Mouse (Mus musculus): ENCODE data around the gene Grip2. TPM values are rescaled to one million over a fixed set of nuclear protein-coding genes. Genes with fewer than 3 reads are reported as not detected.
A peak's percentile ranks its signal among the peaks of the same experiment; 100 is the strongest.

Gene Grip2
- polyA plus RNA-seq, 1 experiment from 2014 or later: 7.8 TPM

- no peak overlapping the region for H3K4me3 ChIP-seq (ENCODE audit: control insufficient read depth in 1 of 2, insufficient read depth in 1 of 2, low read depth in 1 of 2, low read length in 2 of 2)
- no peaks in the 10 kb centered on the region for H3K27me3 ChIP-seq (ENCODE audit: control insufficient read depth, insufficient read depth, low read length)
- WGBS: 74% methylated on average over 9 of the region's 9 CpGs
- no peaks in the 10 kb centered on the region for H3K9me3 ChIP-seq (ENCODE audit: control insufficient read depth, low read length)
- H3K9ac ChIP-seq (ENCODE audit: low read length): no peak overlapping the region
- no peak for ATAC-seq (ENCODE audit: insufficient number of reproducible peaks, insufficient read depth, low FRiP score, low read depth)
- no peak overlapping the region for H3K27ac ChIP-seq (replicated peaks in 1 of 2; ENCODE audit: control insufficient read depth in 1 of 2, insufficient read depth in 1 of 2, low read depth in 2 of 2, low read length in 2 of 2)
- peaks cover 65% of the 10 kb centered on the region for H3K36me3 ChIP-seq (ENCODE audit: control insufficient read depth, insufficient read depth, low read length)
- no peak overlapping the region for H3K4me2 ChIP-seq (ENCODE audit: low read length)
- H3K4me1 ChIP-seq (ENCODE audit: control insufficient read depth in 2 of 2, insufficient read depth in 2 of 2, low read length in 2 of 2): no peaks in the 10 kb centered on the region
Observed at GRCm38 (mm10) chr6:91762051-91762742, 64.9 kb downstream of the Grip2 start.

GRCm38 (mm10) chr6:91754845-91755244 lies 72.2 kb downstream of the Grip2 start:
- no peaks in the 10 kb centered on the region for H3K27me3 ChIP-seq (ENCODE audit: control insufficient read depth, insufficient read depth, low read length)
- 91% methylated on average over 12 of the region's 12 CpGs for WGBS
- H3K27ac ChIP-seq (replicated peaks in 1 of 2; ENCODE audit: control insufficient read depth in 1 of 2, insufficient read depth in 1 of 2, low read depth in 2 of 2, low read length in 2 of 2): no peak overlapping the region
- peaks cover 91% of the 10 kb centered on the region for H3K36me3 ChIP-seq (ENCODE audit: control insufficient read depth, insufficient read depth, low read length)
- no peak overlapping the region for H3K4me2 ChIP-seq (ENCODE audit: low read length)
- no peak overlapping the region for H3K9ac ChIP-seq (ENCODE audit: low read length)
- no peak for ATAC-seq (ENCODE audit: insufficient number of reproducible peaks, insufficient read depth, low FRiP score, low read depth)
- no peaks in the 10 kb centered on the region for H3K9me3 ChIP-seq (ENCODE audit: control insufficient read depth, low read length)
- H3K4me3 ChIP-seq (ENCODE audit: control insufficient read depth in 1 of 2, insufficient read depth in 1 of 2, low read depth in 1 of 2, low read length in 2 of 2): no peak overlapping the region
- H3K4me1 ChIP-seq (ENCODE audit: control insufficient read depth in 2 of 2, insufficient read depth in 2 of 2, low read length in 2 of 2): peaks cover 10 to 11% of the 10 kb centered on the region in 2 experiments; a peak in 2 of 4 replicates

GRCm38 (mm10) chr6:91754098-91754497 lies 73.0 kb downstream of the Grip2 start:
- Histone ChIP-seq H3K9me3 (ENCODE audit: control insufficient read depth, low read length) (no peaks in the 10 kb centered on the region), H3K36me3 (ENCODE audit: control insufficient read depth, insufficient read depth, low read length) (peaks cover 90% of the 10 kb centered on the region), H3K27ac (replicated peaks in 1 of 2; ENCODE audit: control insufficient read depth in 1 of 2, insufficient read depth in 1 of 2, low read depth in 2 of 2, low read length in 2 of 2) (peak overlapping the region; percentile 11 to 27; a peak in 1 of 4 replicates), H3K9ac (ENCODE audit: low read length) (no peak overlapping the region), H3K4me2 (ENCODE audit: low read length) (no peak overlapping the region), H3K27me3 (ENCODE audit: control insufficient read depth, insufficient read depth, low read length) (no peaks in the 10 kb centered on the region), H3K4me1 (ENCODE audit: control insufficient read depth in 2 of 2, insufficient read depth in 2 of 2, low read length in 2 of 2) (peaks cover 10 to 11% of the 10 kb centered on the region in 2 experiments; a peak in 2 of 4 replicates), H3K4me3 (ENCODE audit: control insufficient read depth in 1 of 2, insufficient read depth in 1 of 2, low read depth in 1 of 2, low read length in 2 of 2) (no peak overlapping the region)
- no peak for ATAC-seq (ENCODE audit: insufficient number of reproducible peaks, insufficient read depth, low FRiP score, low read depth)
- WGBS: 60% methylated on average over 6 of the region's 6 CpGs

- H3K27ac ChIP-seq (replicated peaks in 1 of 2; ENCODE audit: control insufficient read depth in 1 of 2, insufficient read depth in 1 of 2, low read depth in 2 of 2, low read length in 2 of 2): 0 out of 4 replicates have a peak overlapping the region, but pooled peaks of 1 of the 2 experiments have one; percentile 14
- WGBS: 59% methylated on average over 8 of the region's 8 CpGs
- H3K4me3 ChIP-seq (ENCODE audit: control insufficient read depth in 1 of 2, insufficient read depth in 1 of 2, low read depth in 1 of 2, low read length in 2 of 2): no peak overlapping the region
- peaks cover 10 to 11% of the 10 kb centered on the region in 2 experiments; a peak in 2 of 4 replicates for H3K4me1 ChIP-seq (ENCODE audit: control insufficient read depth in 2 of 2, insufficient read depth in 2 of 2, low read length in 2 of 2)
- no peaks in the 10 kb centered on the region for H3K27me3 ChIP-seq (ENCODE audit: control insufficient read depth, insufficient read depth, low read length)
- H3K36me3 ChIP-seq (ENCODE audit: control insufficient read depth, insufficient read depth, low read length): peaks cover 95% of the 10 kb centered on the region
- H3K9ac ChIP-seq (ENCODE audit: low read length): no peak overlapping the region
- 0 out of 2 replicates have a peak, but pooled peaks have one; percentile 23 for ATAC-seq (ENCODE audit: insufficient number of reproducible peaks, insufficient read depth, low FRiP score, low read depth)
- no peak overlapping the region for H3K4me2 ChIP-seq (ENCODE audit: low read length)
- H3K9me3 ChIP-seq (ENCODE audit: control insufficient read depth, low read length): no peaks in the 10 kb centered on the region
Observed at GRCm38 (mm10) chr6:91752884-91753283, 74.2 kb downstream of the Grip2 start.

GRCm38 (mm10) chr6:91750976-91751375 lies 76.1 kb downstream of the Grip2 start:
- Histone ChIP-seq H3K4me2 (ENCODE audit: low read length) (no peak overlapping the region), H3K27ac (replicated peaks in 1 of 2; ENCODE audit: control insufficient read depth in 1 of 2, insufficient read depth in 1 of 2, low read depth in 2 of 2, low read length in 2 of 2) (no peak overlapping the region), H3K9me3 (ENCODE audit: control insufficient read depth, low read length) (no peaks in the 10 kb centered on the region), H3K4me1 (ENCODE audit: control insufficient read depth in 2 of 2, insufficient read depth in 2 of 2, low read length in 2 of 2) (peaks cover 10 to 11% of the 10 kb centered on the region in 2 experiments; a peak in 2 of 4 replicates), H3K36me3 (ENCODE audit: control insufficient read depth, insufficient read depth, low read length) (peaks cover 95% of the 10 kb centered on the region), H3K27me3 (ENCODE audit: control insufficient read depth, insufficient read depth, low read length) (no peaks in the 10 kb centered on the region), H3K9ac (ENCODE audit: low read length) (no peak overlapping the region), H3K4me3 (ENCODE audit: control insufficient read depth in 1 of 2, insufficient read depth in 1 of 2, low read depth in 1 of 2, low read length in 2 of 2) (no peak overlapping the region)
- ATAC-seq (ENCODE audit: insufficient number of reproducible peaks, insufficient read depth, low FRiP score, low read depth): no peak
- WGBS: 63% methylated on average over 3 of the region's 3 CpGs

GRCm38 (mm10) chr6:91746776-91747175 lies 80.3 kb downstream of the Grip2 start:
- no peak overlapping the region for H3K9ac ChIP-seq (ENCODE audit: low read length)
- no peak overlapping the region for H3K4me3 ChIP-seq (ENCODE audit: control insufficient read depth in 1 of 2, insufficient read depth in 1 of 2, low read depth in 1 of 2, low read length in 2 of 2)
- no peaks in the 10 kb centered on the region for H3K4me1 ChIP-seq (ENCODE audit: control insufficient read depth in 2 of 2, insufficient read depth in 2 of 2, low read length in 2 of 2)
- no peak for ATAC-seq (ENCODE audit: insufficient number of reproducible peaks, insufficient read depth, low FRiP score, low read depth)
- H3K27ac ChIP-seq (replicated peaks in 1 of 2; ENCODE audit: control insufficient read depth in 1 of 2, insufficient read depth in 1 of 2, low read depth in 2 of 2, low read length in 2 of 2): no peak overlapping the region
- peaks cover 91% of the 10 kb centered on the region for H3K36me3 ChIP-seq (ENCODE audit: control insufficient read depth, insufficient read depth, low read length)
- 91% methylated on average over 5 of the region's 5 CpGs for WGBS
- H3K4me2 ChIP-seq (ENCODE audit: low read length): no peak overlapping the region
- H3K9me3 ChIP-seq (ENCODE audit: control insufficient read depth, low read length): no peaks in the 10 kb centered on the region
- H3K27me3 ChIP-seq (ENCODE audit: control insufficient read depth, insufficient read depth, low read length): no peaks in the 10 kb centered on the region

GRCm38 (mm10) chr6:91745947-91746582 lies 81.0 kb downstream of the Grip2 start:
- no peaks in the 10 kb centered on the region for H3K9me3 ChIP-seq (ENCODE audit: control insufficient read depth, low read length)
- H3K4me3 ChIP-seq (ENCODE audit: control insufficient read depth in 1 of 2, insufficient read depth in 1 of 2, low read depth in 1 of 2, low read length in 2 of 2): no peak overlapping the region
- H3K4me2 ChIP-seq (ENCODE audit: low read length): no peak overlapping the region
- no peaks in the 10 kb centered on the region for H3K4me1 ChIP-seq (ENCODE audit: control insufficient read depth in 2 of 2, insufficient read depth in 2 of 2, low read length in 2 of 2)
- peaks cover 91% of the 10 kb centered on the region for H3K36me3 ChIP-seq (ENCODE audit: control insufficient read depth, insufficient read depth, low read length)
- no peak overlapping the region for H3K9ac ChIP-seq (ENCODE audit: low read length)
- 83% methylated on average over 7 of the region's 7 CpGs for WGBS
- no peaks in the 10 kb centered on the region for H3K27me3 ChIP-seq (ENCODE audit: control insufficient read depth, insufficient read depth, low read length)
- no peak for ATAC-seq (ENCODE audit: insufficient number of reproducible peaks, insufficient read depth, low FRiP score, low read depth)
- no peak overlapping the region for H3K27ac ChIP-seq (replicated peaks in 1 of 2; ENCODE audit: control insufficient read depth in 1 of 2, insufficient read depth in 1 of 2, low read depth in 2 of 2, low read length in 2 of 2)
